Mouse (Mus musculus) kidney, adult 8-10 months (tissue): ENCODE data around the gene Cry2.

ENCODE experiments used
- DNase-seq, 2 experiments: peaks; one replicate each; pipeline ENCODE4 v3.0.0; 2022

Gene Cry2

GRCm38 (mm10) chr2:92444376-92444775 is 10.5 kb upstream of the Cry2 start:
- DNase-seq = no peak

GRCm38 (mm10) chr2:92443313-92443712 is 9.5 kb upstream of the Cry2 start:
- no peak for DNase-seq

GRCm38 (mm10) chr2:92442419-92443001 is 8.7 kb upstream of the Cry2 start:
- DNase-seq = no peak

- DNase-seq = no peak
These were observed 6.6 kb upstream of the Cry2 start for GRCm38 (mm10) chr2:92440432-92440831.

- no peak for DNase-seq
These were observed 4.7 kb upstream of the Cry2 start for GRCm38 (mm10) chr2:92438567-92438966.

GRCm38 (mm10) chr2:92437875-92438274 is 4.0 kb upstream of the Cry2 start:
- peak; percentile 76 to 91 for DNase-seq

GRCm38 (mm10) chr2:92437366-92437765 is 3.5 kb upstream of the Cry2 start:
- DNase-seq = no peak

- DNase-seq = no peak
These were observed 1.2 kb upstream of the Cry2 start for GRCm38 (mm10) chr2:92435023-92435422.

GRCm38 (mm10) chr2:92434375-92434745 is 517 bp upstream of the Cry2 start:
- DNase-seq = no peak

GRCm38 (mm10) chr2:92432299-92433295 is 1.2 kb downstream of the Cry2 start:
- peak; percentile 80 to 87 for DNase-seq

- no peak for DNase-seq
These were observed 2.1 kb downstream of the Cry2 start for GRCm38 (mm10) chr2:92431611-92432179.

GRCm38 (mm10) chr2:92430723-92431541 is 2.9 kb downstream of the Cry2 start:
- peak in 1 of 2 experiments; percentile 33 for DNase-seq

- no peak for DNase-seq
These were observed 3.8 kb downstream of the Cry2 start for GRCm38 (mm10) chr2:92430089-92430488.

GRCm38 (mm10) chr2:92427882-92428281 is 6.0 kb downstream of the Cry2 start:
- peak; percentile 86 to 91 for DNase-seq

- DNase-seq = no peak
These were observed 7.4 kb downstream of the Cry2 start for GRCm38 (mm10) chr2:92426426-92426825.

- DNase-seq = no peak
These were observed 8.5 kb downstream of the Cry2 start for GRCm38 (mm10) chr2:92425366-92425765.

GRCm38 (mm10) chr2:92424462-92425308 is 9.2 kb downstream of the Cry2 start:
- peak; percentile 30 to 59 for DNase-seq

- DNase-seq = peak; percentile 98 to 99
These were observed 10.0 kb downstream of the Cry2 start for GRCm38 (mm10) chr2:92423702-92424461.

GRCm38 (mm10) chr2:92423156-92423555 is 10.7 kb downstream of the Cry2 start:
- no peak for DNase-seq

- DNase-seq = peak in 1 of 2 experiments; percentile 46
These were observed 11.3 kb downstream of the Cry2 start for GRCm38 (mm10) chr2:92422388-92423135.
